Mouse (Mus musculus) cerebellum, postnatal 36 days (tissue): ENCODE data around the gene Sipa1l2.
A peak's percentile ranks its signal among the peaks of the same experiment; 100 is the strongest.

ENCODE experiments used
- DNase-seq, 2 experiments: peaks; one replicate each; pipeline ENCODE4 v3.0.0; 2021 to 2022; ENCODE audit warnings: mixed read lengths in 2 of 2

The Sipa1l2 gene

GRCm38 (mm10) chr8:125576127-125576526 is 6.5 kb upstream of the Sipa1l2 start:
- DNase-seq, result no peak

DNA sequence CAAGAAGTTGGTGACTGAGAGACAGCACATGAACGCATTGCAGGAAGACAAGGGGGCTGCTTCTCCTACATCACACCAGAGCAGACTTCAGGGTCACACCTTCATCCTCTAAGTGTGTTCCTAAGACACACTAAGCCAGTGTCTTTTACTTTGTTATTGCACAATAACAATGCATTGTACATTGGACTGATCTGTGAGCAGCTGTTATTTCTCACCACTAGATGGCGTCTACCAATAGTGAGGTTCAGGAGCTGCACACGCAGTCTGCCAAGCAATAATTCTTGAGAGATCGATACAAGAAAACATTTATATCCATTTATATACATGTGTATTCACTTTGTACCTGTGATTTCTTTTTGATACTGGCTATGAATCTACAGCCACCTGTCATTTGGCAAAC is 4.7 kb upstream of the Sipa1l2 start:
- peak in 1 of 2 experiments; percentile 38 for DNase-seq

GRCm38 (mm10) chr8:125572246-125572645 is 2.6 kb upstream of the Sipa1l2 start:
- DNase-seq, result peak; percentile 59 to 71

DNA sequence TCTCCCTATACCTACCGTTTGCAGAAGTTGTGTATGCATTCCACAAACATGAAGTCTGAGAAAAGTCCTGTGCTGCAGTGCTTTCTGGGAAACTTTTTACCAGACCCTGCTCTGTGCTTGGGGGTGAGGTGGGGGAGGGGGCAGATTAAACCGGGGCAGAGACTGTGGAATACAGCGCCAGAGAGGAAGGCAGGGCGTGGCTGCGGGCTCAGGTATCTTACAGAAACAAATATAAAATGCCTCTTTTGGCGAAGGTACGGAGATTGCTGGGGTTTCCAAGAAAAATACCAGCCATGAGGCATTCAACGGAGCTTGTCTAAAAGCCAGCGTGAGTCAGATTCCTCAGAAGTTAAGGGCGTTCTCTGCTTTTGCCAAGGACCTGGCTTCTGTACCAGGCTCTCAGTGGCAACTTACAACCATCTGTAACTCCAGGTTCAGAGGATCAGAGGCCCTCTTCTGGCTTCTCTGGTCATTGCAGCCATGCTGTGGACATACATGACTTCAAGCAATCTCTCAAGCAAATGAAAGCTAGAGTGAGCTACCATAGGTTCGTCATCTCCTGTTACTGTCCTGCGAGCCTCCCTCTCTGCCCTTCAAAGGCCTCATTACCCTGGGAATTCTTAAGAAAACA is 1.3 kb upstream of the Sipa1l2 start:
- DNase-seq, result peak; percentile 37 to 40

- DNase-seq, result no peak
Observed at GRCm38 (mm10) chr8:125570389-125570788, 781 bp upstream of the Sipa1l2 start.

- peak; percentile 44 to 54 for DNase-seq
Observed at GRCm38 (mm10) chr8:125568851-125569532, 616 bp downstream of the Sipa1l2 start.

DNA sequence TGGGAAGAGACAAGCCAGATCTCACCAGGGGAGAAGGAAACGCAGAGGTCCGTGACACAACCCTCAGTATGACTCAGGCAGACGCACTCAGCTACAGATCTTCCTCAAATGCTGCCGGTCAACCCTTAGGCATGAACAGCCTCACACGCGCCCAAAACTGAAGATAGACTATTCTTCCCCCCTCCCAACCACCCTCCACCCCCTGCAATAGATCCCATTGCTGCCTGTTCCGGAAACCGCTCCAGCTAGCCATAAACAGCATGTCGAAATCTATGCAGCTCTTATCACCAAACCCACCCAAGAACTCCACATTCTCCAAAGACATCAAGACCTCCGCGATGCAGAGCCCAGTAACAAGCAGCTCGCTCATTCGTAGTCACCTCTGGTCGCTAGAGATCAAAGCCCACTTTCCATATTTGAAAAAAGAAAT is 1.2 kb downstream of the Sipa1l2 start:
- DNase-seq, result peak in 1 of 2 experiments; percentile 37

DNA sequence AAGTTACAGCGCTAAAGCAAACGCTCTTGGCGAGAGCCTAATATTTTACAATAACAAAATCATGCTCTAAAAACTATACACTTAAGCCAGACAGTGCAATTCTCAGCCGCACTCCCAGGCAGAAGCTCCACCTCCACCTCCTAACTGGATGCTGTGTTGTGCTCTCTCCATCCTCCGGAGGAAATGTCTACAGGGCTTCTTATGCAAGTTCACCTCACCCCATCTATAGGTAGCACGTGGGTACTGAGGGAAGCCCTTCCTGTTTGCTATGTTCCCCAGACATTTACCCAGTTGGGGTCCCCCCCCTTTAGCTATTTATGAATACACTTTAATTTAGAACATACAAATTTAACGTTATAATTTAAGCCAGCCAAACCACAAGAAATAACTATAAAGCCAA is 2.0 kb downstream of the Sipa1l2 start:
- DNase-seq, result peak in 1 of 2 experiments; percentile 21

- DNase-seq, result no peak
Observed at GRCm38 (mm10) chr8:125562878-125563277, 6.7 kb downstream of the Sipa1l2 start.

GRCm38 (mm10) chr8:125560825-125561490 is 8.7 kb downstream of the Sipa1l2 start:
- DNase-seq, result peak; percentile 17 to 38

- DNase-seq, result no peak
Observed at GRCm38 (mm10) chr8:125559066-125559653, 10.4 kb downstream of the Sipa1l2 start.

- peak; percentile 50 to 51 for DNase-seq
Observed at GRCm38 (mm10) chr8:125558109-125559065, 11.2 kb downstream of the Sipa1l2 start.

GRCm38 (mm10) chr8:125557391-125558108 is 12.1 kb downstream of the Sipa1l2 start:
- DNase-seq, result no peak

- DNase-seq, result peak in 1 of 2 experiments; percentile 50
Observed at GRCm38 (mm10) chr8:125556706-125557105, 12.9 kb downstream of the Sipa1l2 start.

GRCm38 (mm10) chr8:125550567-125550966 is 19.0 kb downstream of the Sipa1l2 start:
- DNase-seq, result no peak

DNA sequence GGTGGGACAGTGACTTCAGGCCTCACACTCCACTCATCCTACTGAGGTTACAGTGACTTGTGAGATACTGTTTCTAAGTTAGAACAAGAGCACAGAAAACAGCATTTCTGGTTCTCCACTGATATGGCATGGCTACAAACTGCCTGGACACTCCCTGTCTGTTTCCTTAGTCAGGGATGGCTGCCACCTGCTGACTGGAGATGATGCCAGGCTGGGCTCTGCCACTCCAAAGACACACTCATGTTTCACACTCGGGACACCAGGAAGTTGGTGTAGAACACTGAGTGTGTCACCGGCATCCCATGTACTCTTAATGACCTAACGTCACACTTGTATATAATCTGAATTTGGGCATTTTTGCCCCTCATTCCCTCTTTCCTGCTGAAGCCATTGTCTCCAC is 22.3 kb downstream of the Sipa1l2 start:
- peak in 1 of 2 experiments; percentile 42 for DNase-seq

GRCm38 (mm10) chr8:125545866-125546265 is 23.7 kb downstream of the Sipa1l2 start:
- DNase-seq, result no peak

DNA sequence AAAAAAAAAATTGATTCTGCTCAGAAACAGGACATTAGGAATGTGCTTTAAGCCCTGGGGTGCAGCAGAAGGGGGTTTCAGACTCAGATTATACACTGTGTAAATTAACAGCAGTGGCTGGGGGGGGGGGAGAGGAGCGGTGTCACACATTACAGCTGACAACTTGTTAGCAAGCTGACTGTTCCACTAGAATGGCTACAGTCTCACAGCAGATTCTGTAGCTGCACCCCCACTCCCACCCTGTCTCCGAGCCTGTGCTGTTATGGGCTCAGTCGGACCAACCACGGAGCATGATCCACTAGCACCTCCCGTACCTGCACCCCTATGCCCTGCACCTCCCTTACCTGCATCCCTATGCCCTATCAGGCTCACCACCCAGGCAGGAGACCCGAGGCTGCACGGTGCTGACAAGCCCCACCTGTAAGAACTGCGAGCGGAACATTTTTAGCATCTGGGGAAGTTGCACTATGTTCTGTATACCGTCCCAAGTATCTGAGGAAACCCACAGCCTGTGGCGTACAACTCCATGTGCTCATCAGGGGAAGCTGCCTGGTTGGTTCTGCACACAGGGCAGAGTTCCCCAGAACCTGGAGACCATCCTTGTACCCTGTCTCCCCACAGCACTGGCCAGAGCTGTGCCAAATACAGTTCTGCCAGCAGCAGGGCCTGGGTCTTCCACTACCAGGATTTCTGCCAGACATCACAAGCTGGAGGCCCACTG is 26.6 kb downstream of the Sipa1l2 start:
- no peak for DNase-seq

DNA sequence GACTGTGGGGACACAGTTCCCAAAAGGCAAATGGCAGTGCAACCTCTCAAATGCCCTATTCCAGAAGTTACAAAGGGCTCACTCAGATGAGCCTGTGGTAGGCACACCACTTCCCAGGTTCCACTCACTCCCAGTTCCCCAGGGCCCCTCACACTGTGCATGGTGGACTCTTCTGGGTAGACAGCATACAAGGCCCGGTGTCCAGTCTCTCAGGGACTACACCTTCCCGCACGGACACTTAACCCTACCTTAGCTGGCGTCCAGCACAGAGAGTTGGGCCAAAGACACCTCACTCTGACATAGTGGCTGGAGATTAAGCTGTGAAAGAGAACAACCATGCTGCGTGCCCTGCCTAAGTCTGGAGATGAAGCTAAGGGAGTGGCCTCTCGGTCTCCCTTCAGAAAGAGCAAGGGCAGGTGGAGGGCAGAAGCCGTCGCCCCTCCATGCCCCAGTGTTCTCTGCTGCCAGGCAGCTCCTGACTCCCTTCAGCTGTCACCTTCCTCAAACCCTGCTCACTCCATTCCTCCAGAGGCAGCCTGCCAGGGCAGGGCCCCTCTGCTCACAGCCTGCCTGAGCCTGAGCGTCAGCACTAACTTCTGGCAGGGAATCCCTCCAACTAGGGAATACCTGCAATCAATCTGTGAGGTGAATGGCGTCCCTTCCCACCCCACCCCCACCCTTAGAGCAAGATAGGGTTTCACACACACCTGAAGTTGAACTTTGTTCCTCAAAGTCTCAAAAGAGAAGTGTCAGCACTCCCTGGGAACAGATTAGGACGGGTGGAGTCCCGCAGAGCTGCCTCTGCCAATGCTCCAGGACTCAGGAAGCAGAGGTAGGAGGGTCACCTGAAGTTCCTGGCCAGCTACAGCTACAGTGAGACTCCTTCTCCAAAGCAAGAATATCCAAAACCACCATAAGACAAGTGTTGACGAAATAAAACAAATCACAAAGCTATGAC is 30.3 kb downstream of the Sipa1l2 start:
- DNase-seq, result no peak

- DNase-seq, result no peak
Observed at GRCm38 (mm10) chr8:125538265-125538664, 31.3 kb downstream of the Sipa1l2 start.
